Mouse (Mus musculus) hindbrain, postnatal 0 days (tissue): Measurements from ENCODE around the gene Fam240a. TPM values are rescaled to one million over a fixed set of nuclear protein-coding genes. Genes with fewer than 3 reads are reported as not detected.

Source experiments
- ATAC-seq: fragments of 200-750 bp; cut with Nextera tagmentation; 2 replicates; pipeline ENCODE4 v1.8.0; 2017; ENCODE audit warnings: mild to moderate bottlenecking, moderate TSS enrichment, moderate library complexity
- DNase-seq: peaks from one replicate; pipeline ENCODE4 v3.0.0-alpha.2; 2015; ENCODE audit warnings: low spot score
- H3K27ac ChIP-seq: fragments of 300-500 bp; sonication (generic); 2 replicates; pipeline ENCODE4 v1.5.1; 2014; ENCODE audit warnings: mild to moderate bottlenecking
- H3K27me3 ChIP-seq: fragments of 300-500 bp; sonication (generic); 2 replicates; pipeline ENCODE4 v1.6.1; 2014; ENCODE audit warnings: low read length, mixed read lengths; ENCODE audit not compliant: insufficient read depth
- H3K36me3 ChIP-seq: fragments of 300-500 bp; sonication (generic); 2 replicates; pipeline ENCODE4 v1.6.1; 2014; ENCODE audit warnings: low read length, mixed read lengths; ENCODE audit not compliant: insufficient read depth
- H3K4me1 ChIP-seq: fragments of 300-500 bp; sonication (generic); 2 replicates; pipeline ENCODE4 v1.6.1; 2014; ENCODE audit warnings: antibody characterized with exemption, low read length, mixed read lengths; ENCODE audit not compliant: insufficient read depth
- H3K4me2 ChIP-seq: fragments of 300-500 bp; sonication (generic); 2 replicates; pipeline ENCODE4 v1.6.1; 2014; ENCODE audit warnings: low read depth, mild to moderate bottlenecking, low read length, moderate library complexity, mixed read lengths
- H3K4me3 ChIP-seq: fragments of 300-500 bp; sonication (generic); 2 replicates; pipeline ENCODE4 v1.5.1; 2014; ENCODE audit warnings: low read length
- H3K9ac ChIP-seq: fragments of 300-500 bp; sonication (generic); replicated peaks from 2 replicates; pipeline ENCODE4 v1.6.1; 2014; ENCODE audit warnings: mild to moderate bottlenecking, low read length, moderate library complexity, mixed read lengths
- H3K9me3 ChIP-seq: fragments of 300-500 bp; sonication (generic); 2 replicates; pipeline ENCODE4 v1.6.1; 2016; ENCODE audit warnings: low read length, mixed read lengths
- CTCF ChIP-seq: IDR thresholded peaks from 2 replicates; pipeline ENCODE4 v1.5.1; 2016; ENCODE audit warnings: antibody characterized with exemption, control low read depth, low read depth
- WGBS: fragments of 180-500 bp; shearing (Covaris S2); extraction: QIAGEN DNeasy Blood & Tissue Kit; methylation state at CpG from one replicate; pipeline ENCODE4 v1.1.7; 2014; 5-methylcytosine and 5-hydroxymethylcytosine counted together
- polyA plus RNA-seq: library from polyadenylated mRNA; unstranded; fragments of >200 nt; fragmentation: Nextera tagmentation; extraction: Ambion mirVana; gene quantifications from 2 replicates; pipeline ENCODE4 v1.2.1, GENCODE M21; 2015
- total RNA-seq: library from RNA; depleted of rRNA; stranded (reverse); fragments of >200 nt; gene quantifications from 2 replicates; pipeline ENCODE4 v1.2.3, GENCODE M21; 2014

Gene Fam240a
- total and polyA plus RNA-seq, 2 experiments from 2014 or later = not detected

- Histone ChIP-seq H3K9ac (no peak within 1 kb of the TSS), H3K4me3 (no peak within 1 kb of the TSS), H3K27me3 (no peaks in the 10 kb centered on the region), H3K4me1 (no peaks in the 10 kb centered on the region), H3K36me3 (no peaks in the 10 kb centered on the region), H3K4me2 (0 out of 2 replicates have a peak within 1 kb of the TSS, but pooled peaks have one; percentile 10), H3K27ac (no peak within 1 kb of the TSS), H3K9me3 (no peaks in the 10 kb centered on the region)
- TF ChIP-seq CTCF = no peak
- no peak for ATAC-seq
- 34% methylated on average over 11 of the region's 11 CpGs for WGBS
- DNase-seq = no peak
Observed at GRCm38 (mm10) chr9:110945926-110946325, 29.3 kb upstream of the Fam240a start, which contains the start of gene Tdgf1. Tdgf1 (minus strand) TSS chr9:110946158.

GRCm38 (mm10) chr9:110945343-110945742 lies 28.7 kb upstream of the Fam240a start:
- Histone ChIP-seq H3K4me3 (no peak overlapping the region), H3K4me2 (0 out of 2 replicates have a peak overlapping the region, but pooled peaks have one; percentile 10), H3K9me3 (no peaks in the 10 kb centered on the region), H3K36me3 (no peaks in the 10 kb centered on the region), H3K9ac (no peak overlapping the region), H3K4me1 (no peaks in the 10 kb centered on the region), H3K27ac (no peak overlapping the region), H3K27me3 (no peaks in the 10 kb centered on the region)
- no peak for DNase-seq
- no peak for ATAC-seq
- WGBS = 27% methylated on average over 18 of the region's 18 CpGs
- TF ChIP-seq CTCF = no peak

GRCm38 (mm10) chr9:110944265-110944664 lies 27.6 kb upstream of the Fam240a start:
- WGBS = 35% methylated on average over 13 of the region's 13 CpGs
- no peaks in the 10 kb centered on the region for H3K36me3 ChIP-seq
- no peaks in the 10 kb centered on the region for H3K9me3 ChIP-seq
- no peak overlapping the region for H3K4me3 ChIP-seq
- ATAC-seq (peak; percentile 43; the same call in 1 of the 2 replicates), DNase-seq (peak; percentile 59)
- H3K4me1 ChIP-seq = no peaks in the 10 kb centered on the region
- H3K27ac ChIP-seq = no peak overlapping the region
- no peak overlapping the region for H3K9ac ChIP-seq
- no peaks in the 10 kb centered on the region for H3K27me3 ChIP-seq
- TF ChIP-seq CTCF = peak; percentile 66
- no peak overlapping the region for H3K4me2 ChIP-seq

GRCm38 (mm10) chr9:110937506-110938490 lies 21.1 kb upstream of the Fam240a start:
- no peak overlapping the region for H3K9ac ChIP-seq
- H3K4me1 ChIP-seq = peaks cover 13% of the 10 kb centered on the region
- TF ChIP-seq CTCF = peak; percentile 19; the same call in 1 of the 2 replicates
- H3K9me3 ChIP-seq = no peaks in the 10 kb centered on the region
- no peaks in the 10 kb centered on the region for H3K27me3 ChIP-seq
- no peaks in the 10 kb centered on the region for H3K36me3 ChIP-seq
- DNase-seq = no peak
- ATAC-seq = no peak
- H3K4me3 ChIP-seq = no peak overlapping the region
- H3K4me2 ChIP-seq = no peak overlapping the region
- 77% methylated on average over 12 of the region's 12 CpGs for WGBS
- no peak overlapping the region for H3K27ac ChIP-seq

- no peak for TF ChIP-seq CTCF
Observed at GRCm38 (mm10) chr9:110935941-110936340, 19.3 kb upstream of the Fam240a start.

GRCm38 (mm10) chr9:110933850-110934437 lies 17.3 kb upstream of the Fam240a start:
- TF ChIP-seq CTCF = no peak
- ATAC-seq (peak; percentile 93), DNase-seq (peak; percentile 79)

More at GRCm38 (mm10) chr9:110935941-110936340, 19.3 kb upstream of the Fam240a start:
- Histone ChIP-seq H3K27ac (0 out of 2 replicates have a peak overlapping the region, but pooled peaks have one; percentile 26), H3K9ac (no peak overlapping the region), H3K9me3 (no peaks in the 10 kb centered on the region), H3K4me2 (no peak overlapping the region), H3K27me3 (no peaks in the 10 kb centered on the region), H3K4me1 (peaks cover 13% of the 10 kb centered on the region), H3K36me3 (no peaks in the 10 kb centered on the region), H3K4me3 (no peak overlapping the region)
- ATAC-seq = no peak
- DNase-seq = no peak
- 69% methylated on average over 7 of the region's 7 CpGs for WGBS

More at GRCm38 (mm10) chr9:110933850-110934437, 17.3 kb upstream of the Fam240a start:
- peak overlapping the region; percentile 82 for H3K27ac ChIP-seq
- H3K9ac ChIP-seq = no peak overlapping the region
- H3K4me2 ChIP-seq = no peak overlapping the region
- peaks cover 13% of the 10 kb centered on the region for H3K4me1 ChIP-seq
- 23% methylated on average over 12 of the region's 12 CpGs for WGBS
- H3K36me3 ChIP-seq = no peaks in the 10 kb centered on the region
- no peaks in the 10 kb centered on the region for H3K27me3 ChIP-seq
- no peak overlapping the region for H3K4me3 ChIP-seq
- no peaks in the 10 kb centered on the region for H3K9me3 ChIP-seq
